Mouse (Mus musculus) thymus, postnatal 4 days (tissue): Measurements from ENCODE around the gene Gm11020.
"Not testable (repeated sequence)": the region's sequence is repeated elsewhere in the genome, so short reads cannot be mapped to it uniquely, and the experiment has no call there.

Experiments
- DNase-seq: peaks from one replicate; pipeline ENCODE4 v3.0.0; 2021

Gm11020 gene

DNA sequence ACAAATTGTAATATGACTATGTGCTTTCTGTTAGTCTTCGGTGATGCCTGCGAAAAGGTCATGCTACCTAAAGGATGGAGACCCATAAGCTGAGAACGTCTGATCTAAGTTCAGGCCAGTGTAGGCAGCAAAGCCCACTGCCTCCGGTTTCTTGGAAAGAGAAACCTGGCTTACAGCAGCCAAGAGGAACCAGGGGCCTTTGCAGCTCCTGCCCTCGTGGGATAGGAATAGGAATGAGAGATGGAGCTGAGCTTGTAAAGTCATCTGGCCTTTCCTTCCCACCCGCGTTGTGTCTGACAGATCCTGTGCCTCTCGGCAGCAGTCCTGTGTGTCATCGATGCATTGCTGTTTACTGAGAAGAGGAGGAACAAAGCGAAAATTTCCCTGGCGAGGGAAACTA, at the start of gene Gm11020:
Gene Gm11020 (plus strand): TSS at position 301 of the 400 bp plus-strand sequence.
- DNase-seq, result not testable (repeated sequence)

DNA sequence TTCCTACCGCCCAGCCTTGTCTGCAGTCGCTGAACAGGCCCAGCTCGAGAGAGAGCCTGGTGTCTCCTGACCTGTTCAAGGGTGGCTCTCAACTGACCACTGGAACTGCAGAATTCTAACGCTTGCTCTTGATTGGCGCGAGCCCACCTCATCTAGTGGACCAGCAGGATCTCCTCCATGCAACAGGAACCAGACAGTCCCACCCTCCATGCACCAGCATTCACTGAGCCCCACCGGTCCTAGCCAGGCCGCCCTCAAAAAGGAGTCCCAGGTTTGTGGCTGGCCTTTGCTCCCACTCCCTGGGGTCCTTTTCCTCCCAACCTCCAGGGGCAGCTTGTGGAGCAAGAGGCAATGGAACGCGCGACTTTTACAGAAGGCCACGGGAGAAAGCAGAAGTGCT, 28.3 kb upstream of the Gm11020 start, which contains the start of gene Cmtm2a:
Gene Cmtm2a (minus strand): TSS at position 101 of the 400 bp plus-strand sequence.
- not testable (repeated sequence) for DNase-seq

DNA sequence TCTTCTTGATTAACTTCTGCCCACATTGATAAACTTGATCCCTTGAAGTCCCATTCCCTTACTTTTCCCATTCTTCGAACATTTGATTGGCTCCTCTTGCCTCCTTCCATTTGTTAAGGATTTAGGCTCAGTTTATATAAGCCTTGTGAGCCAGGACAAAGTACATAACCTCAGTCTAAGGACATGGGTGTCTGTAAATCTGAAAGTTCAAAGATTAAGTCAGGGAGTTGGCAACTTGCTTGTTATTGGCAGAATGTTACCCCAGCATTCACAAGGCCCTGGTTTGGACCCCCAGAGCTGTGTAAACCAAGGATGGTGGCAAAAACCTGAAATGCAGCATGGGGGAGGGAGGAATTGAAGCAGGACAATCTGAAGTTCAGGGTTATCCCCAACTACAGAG, 27.0 kb upstream of the Gm11020 start:
- no peak for DNase-seq

DNA sequence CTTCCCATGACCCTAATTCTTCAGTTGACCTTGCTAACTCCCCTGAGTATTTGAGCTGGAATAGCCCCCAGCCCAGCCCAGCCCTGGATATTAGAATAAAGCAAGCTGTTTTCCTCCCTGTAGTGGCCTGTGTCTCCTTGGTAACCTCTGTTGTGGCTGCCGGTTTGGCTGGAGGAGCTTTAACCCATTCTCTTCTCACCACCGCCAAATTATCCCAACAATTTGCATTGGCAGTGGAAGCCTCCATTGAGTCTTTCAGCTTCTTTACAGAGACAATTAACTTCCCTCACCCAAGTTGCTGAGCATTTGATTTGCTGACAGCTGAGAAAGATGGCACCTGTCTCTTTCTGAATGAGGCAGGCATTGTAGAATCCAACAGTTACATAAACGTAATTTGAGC, 19.8 kb upstream of the Gm11020 start:
- DNase-seq, result not testable (repeated sequence)

DNA sequence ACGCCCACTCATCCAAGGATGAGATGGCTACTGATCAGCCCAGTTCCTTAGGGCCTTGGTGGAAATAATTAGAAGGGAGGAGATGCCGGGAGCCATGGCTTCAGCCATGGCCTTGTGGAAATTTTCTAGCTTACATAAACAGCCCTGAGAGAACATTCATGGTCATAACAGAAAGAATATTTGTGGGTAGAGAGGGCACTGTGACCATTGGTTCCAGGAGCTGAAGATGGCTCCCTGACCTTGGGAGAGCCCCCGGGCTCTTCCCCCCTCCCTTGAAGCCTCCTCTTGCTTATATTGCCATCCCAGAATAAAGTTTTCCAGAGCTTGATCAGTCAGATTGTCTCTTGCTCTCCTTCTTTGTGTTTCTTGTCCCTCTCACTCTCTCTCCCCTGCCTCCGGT, 18.8 kb upstream of the Gm11020 start:
- not testable (repeated sequence) for DNase-seq

DNA sequence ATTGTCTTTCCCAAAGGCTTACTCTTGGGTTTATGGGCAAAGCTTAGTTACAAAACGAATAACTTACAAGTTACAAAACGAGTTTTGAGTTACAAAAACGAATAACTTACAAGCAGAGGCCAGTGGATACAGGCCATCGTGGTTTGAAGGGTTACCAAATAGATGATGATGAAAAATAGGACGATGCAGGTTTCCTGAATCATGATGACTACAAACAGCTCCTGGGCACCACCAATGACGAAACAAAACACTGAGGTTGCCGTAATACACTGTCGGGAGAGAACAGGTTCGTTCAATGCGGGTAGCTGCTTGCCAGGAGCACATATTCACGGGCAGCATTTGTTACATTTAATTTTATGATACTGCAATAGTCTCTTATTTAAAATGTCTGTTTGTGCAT, 16.4 kb upstream of the Gm11020 start:
- DNase-seq, result no peak

DNA sequence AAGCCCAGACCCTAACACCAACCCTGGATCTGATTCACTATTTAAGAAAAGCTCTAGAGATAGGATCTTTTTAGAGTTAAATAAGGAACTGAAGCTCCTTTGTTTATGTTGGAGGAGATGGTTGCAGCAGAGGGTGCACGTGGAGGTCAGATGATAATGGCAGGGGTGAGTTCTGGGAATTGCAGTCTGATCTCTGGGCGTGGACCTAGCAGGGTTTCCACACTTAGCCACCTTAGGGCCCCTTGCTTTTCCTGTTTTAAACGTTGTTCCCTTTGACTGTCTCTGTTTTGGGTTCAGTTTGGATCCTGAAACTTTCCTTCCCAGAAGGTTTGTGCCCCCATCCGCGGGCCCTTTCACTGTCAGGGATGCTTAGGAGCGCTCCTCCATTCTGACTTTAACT, 13.0 kb upstream of the Gm11020 start:
- DNase-seq, result not testable (repeated sequence)

DNA sequence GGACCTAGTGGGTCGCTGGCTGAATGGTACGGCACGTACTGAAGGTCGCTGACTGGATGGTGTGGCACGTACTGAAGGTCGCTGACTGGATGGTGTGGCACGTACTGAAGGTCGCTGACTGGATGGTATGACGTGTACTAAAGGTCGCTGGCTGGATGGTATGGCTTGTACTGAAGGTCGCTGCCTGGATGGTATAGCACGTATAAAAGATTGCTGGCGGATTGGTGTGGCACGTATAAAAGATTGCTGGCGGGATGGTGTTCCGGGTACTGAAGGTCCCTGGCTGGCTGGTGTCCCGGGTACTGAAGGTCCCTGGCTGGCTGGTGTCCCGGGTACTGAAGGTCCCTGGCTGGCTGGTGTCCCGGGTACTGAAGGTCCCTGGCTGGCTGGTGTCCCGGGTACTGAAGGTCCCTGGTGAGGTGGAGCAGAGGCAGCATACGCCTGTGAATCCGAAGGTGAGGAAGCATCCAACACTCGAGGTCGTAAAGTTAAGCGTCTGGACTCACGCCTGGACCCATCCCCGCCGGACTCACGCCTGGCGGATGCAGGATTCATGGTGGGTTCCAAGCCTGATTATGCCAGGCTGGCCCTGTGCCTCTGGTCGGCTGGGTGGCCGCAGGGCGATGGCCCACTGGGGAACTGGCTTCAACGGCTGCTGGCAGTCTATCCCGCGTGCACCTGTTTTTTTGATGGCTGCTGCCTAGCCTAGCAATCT, 11.8 kb upstream of the Gm11020 start, which contains the start of the genes Gm45711 and Cmtm1:
Gene Gm45711 (minus strand): TSS at position 641 of the 715 bp plus-strand sequence.
Gene Cmtm1 (minus strand): TSS at position 705 of the 715 bp plus-strand sequence.
- not testable (repeated sequence) for DNase-seq

DNA sequence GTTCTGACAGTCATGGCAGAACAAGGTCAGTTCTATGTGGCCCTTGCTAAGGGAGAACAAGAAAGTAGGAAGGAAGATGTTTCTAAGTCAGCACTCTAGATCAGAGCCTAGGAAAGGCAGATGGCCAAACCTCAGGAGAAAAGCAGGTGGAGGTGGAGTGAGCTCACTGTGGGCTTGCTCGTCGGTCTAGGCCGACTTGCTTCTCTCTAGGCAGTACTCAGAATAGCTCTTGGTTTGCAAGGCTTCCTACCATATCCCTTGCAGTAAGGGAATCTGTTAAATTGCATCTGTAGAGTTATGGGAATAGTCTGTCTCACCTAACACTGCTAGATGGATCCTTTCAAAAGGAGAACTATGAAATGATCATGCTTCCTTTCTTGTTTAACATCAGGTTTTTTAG, 9.3 kb upstream of the Gm11020 start:
- not testable (repeated sequence) for DNase-seq

DNA sequence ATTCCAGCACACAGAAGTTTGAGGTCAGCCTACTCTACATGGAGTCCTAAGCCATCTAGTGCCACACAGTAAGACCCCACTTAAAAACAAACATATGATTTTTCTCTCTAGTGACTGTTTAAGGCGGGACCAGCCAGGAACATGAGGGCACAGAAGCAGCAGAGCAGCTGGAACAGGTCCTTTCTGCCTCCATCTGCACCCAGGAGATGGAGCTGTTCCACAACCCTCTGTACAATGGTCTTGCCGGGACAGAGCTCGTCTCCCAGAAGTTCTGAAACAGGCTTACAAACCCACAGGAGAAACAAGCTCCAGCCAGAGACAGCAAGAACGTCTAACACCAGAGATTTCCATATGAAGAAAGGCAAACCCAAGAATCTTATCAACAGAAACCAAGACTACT, 8.1 kb upstream of the Gm11020 start:
- no peak for DNase-seq

DNA sequence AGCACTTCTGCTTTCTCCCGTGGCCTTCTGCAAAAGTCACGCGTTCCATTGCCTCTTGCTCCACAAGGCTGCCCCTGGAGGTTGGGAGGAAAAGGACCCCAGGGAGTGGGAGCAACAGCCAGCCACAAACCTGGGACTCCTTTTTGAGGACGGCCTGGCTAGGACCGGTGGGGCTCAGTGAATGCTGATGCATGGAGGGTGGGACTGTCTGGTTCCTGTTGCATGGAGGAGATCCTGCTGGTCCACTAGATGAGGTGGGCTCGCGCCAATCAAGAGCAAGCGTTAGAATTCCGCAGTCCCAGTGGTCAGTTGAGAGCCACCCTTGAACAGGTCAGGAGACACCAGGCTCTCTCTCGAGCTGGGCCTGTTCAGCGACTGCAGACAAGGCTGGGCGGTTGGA, 563 bp downstream of the Gm11020 start, which contains the start of gene Cmtm2b:
Gene Cmtm2b (plus strand): TSS at position 301 of the 400 bp plus-strand sequence.
- DNase-seq, result not testable (repeated sequence)

DNA sequence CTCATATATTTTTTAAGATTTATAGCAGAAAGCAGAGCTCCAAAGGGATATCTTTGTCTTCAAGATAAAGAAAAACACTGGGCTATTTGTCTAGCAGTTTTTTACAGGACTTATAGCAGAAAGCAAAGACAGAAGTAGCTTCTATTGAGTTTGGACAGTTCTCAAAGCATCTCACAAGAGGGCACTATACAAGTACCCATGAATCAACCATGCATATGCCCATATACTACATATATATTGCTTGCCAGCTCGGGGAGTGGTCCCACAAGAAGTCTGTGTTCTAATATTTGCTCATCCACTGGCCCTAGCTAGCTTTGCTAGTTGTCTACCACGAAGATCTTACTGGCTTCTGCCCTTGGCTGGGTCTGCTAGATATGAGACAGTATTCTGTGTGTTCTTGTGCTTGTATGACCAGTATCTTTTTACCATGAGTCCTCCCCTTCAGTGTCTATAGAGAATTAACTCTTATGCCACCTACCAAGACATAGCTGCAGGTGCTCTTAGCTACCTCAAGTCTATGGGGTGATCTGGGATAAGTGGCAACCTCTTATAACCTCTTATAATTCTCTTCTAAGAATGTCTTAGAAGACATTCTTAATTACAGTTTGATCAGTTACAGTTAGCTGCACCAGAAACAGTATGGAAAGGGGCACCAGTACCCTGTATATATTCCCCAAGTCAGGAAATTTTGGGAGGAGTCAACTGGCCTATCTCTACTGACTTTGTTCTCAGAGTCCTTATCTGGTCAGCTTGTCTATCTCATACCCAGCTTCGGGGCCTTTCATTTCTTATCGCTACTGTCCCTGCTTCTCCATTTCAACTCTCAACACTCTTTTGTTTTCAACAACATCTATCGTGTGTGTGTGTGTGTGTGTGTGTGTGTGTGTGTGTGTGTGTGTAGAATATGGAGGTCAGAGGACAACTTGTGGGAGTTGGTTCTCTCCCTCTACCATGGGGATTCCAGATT, 11.6 kb downstream of the Gm11020 start:
- DNase-seq, result no peak

DNA sequence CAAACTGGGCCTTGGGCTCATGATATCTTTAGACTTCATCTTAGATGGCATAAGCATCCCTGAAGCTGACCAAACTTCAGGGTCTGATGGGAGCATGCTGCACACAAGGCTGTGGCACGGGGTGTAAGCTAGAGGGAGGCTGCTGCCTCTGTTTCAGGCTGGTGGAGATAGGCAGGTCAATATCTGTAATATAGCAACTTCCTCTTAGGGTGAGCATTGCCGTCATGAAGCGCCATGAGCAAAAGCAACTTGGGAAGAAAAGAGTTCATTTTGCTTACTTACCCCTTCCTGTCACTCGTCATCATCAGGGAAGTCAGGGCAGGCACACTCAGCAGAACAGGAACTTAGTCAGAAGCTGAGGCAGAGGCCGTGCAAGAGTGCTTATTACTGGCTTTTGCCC, 12.4 kb downstream of the Gm11020 start:
- DNase-seq, result no peak

DNA sequence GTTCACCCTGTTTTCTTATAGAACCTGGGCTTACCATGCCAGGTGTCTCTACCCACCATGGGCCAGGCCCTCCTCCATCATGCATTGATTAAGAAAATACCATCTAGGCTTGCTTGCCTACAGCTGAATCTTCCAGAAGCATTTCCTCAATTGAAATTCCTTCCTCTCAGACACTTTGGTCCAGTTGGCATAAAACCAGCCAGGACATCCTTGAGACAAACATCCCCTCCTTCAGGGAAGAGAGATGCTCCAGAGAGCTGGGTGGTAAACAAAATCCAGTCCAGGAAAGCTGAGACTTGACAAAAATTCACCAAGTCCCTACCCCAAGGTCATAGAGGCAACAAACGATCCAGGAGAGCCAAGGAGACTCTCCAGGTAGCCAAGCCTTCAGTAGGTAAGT, 12.8 kb downstream of the Gm11020 start:
- DNase-seq, result no peak

DNA sequence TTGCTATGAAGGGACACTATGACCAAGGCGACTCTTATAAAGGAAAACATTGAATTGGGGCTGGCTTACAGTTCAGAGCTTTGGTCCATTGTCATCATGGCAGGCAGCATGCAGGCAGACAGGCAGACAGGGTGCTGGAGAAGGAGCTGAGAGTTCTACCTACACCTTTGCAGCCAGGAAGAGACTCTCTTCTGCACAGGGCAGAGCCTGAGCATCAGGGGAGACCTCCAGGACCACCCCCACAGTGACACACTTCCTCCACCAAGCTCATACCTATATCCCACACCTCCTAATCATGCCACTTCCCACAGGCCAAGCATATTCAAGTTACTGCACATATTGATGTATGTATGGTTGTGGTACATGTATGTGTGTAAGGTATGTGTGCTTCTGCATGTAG, 15.4 kb downstream of the Gm11020 start:
- DNase-seq, result no peak

DNA sequence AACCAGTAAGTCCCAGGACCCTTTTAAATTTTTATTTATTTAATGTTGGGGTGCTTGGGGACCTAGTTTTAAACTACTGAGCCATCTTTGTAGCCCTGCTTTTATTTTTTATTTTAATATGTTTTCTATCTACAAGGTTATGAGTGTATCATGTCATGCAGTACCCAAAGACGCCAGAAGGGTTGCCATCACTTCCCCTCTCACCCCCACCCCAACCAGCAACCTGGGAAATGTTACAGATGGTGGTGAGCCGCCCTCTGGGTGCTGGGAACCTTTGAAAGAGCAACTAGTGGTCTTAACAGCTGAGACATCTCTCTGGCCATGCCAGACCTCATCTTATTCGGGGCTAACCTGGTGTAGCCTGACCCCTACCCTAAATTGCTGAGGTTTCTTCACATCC, 16.5 kb downstream of the Gm11020 start:
- peak; percentile 59 for DNase-seq

DNA sequence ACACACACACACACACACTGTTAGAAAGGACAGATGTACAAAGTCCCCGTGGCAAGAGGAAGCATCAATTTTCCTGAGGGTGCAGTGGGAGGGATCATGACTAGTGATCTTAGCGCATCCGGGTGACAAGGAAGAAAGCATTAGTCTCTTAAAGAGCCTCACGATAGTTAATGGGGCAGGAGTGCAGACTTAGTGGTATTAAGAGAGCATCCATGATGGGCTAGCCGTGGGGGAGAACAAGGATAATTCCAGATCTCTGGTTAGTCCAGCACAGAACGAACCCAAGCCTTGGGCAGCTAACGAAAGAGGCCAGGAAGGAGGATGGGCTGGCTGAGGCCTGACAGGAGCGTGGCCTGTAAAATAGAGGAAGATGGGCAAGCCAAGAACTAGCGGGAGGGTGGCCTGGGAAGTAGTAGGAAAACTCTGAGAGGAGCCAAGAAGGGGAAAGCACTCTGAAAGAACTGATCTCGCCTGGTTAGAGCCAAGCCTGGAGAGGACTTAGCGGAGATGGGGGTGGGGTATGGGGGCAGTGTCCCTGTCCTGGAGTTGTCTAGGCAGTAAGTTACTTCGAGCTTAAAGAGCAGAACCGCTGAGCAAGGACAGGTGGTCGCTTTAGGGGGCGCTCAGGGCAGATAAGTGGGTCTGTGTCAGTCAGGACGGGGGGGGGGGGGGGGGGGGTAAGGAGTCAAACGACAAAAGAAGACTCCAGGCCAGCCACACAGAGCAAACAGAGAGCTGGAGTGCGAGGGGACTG, 18.0 kb downstream of the Gm11020 start, which contains the start of gene Cmtm3:
Gene Cmtm3 (plus strand): TSS at position 182 of the 754 bp plus-strand sequence.
- DNase-seq, result no peak

DNA sequence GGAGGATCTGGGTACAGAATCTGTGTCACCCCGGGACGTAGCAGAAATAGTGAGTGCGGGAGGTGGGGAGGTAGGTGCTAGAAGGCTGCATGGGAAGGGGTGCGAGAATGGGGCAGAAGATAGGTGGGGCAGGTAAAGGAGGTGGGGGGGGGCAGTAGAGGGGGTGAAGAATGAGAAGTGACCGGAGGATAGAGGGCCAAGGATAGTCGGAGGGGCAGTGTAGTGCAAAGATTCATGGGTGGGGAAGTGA, 18.5 kb downstream of the Gm11020 start:
- DNase-seq, result no peak

DNA sequence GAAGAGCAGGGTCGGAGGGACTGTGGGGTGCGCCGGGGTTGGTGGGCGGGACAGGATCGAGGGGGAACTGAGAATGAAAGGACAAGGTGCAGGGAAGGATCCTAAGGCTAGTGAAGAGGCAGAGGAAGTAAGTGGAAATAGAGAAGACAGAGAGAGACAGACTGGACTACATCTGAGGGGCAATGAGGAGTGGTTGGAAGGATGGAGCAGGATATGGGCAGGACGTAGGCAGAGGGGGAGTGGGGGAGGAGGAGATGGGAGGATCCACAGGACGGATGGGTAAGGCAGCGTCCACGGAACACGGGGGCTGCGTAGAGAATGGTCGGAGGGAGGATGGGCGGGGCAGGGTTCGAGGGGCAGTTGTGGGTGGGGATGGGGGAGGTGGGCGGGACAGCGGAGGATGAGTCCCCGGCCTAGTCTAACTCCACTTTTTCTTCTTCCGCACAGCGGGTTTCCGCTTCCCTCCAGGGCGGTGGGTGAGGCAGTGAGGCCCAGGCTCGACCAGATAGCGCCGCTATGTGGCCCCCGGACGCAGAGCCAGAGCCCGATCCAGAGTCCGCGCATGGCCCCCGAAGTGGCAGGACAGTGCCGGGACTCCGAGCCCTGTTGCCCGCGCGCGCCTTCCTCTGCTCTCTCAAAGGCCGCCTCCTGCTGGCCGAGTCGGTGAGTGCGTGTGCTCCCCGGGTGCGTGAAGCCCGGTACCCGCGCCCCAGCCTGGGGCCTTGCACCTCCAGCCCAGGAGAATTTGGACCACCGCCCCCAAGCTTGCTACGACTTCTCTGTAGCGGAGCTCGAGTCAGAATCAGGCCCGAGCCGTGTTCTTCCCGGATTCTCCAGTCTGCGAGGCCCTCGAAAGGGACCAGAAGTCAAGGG, 19.1 kb downstream of the Gm11020 start:
- peak; percentile 93 for DNase-seq

DNA sequence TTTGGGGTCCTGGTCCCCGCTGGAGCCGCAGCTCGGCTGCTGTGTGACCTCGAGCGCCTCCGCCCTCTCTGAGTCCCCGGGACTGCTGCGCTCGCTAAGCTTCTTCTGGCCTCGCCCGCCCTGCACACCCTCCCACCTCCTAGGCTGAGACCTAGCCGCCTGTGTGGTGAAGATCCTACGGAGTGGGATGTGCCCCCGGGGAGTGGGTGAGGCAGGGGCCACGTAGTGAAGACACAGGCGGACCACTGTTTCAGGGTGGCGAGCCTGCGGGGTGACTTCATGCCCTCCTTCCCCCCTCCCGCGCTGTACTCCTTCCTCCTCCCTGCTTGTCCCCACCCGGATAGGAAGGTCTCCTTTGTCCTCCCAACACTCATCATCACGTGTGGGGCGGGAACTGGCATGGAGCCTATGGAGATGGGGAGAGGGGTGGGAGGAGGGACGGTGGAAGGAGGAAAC, 19.8 kb downstream of the Gm11020 start:
- no peak for DNase-seq

DNA sequence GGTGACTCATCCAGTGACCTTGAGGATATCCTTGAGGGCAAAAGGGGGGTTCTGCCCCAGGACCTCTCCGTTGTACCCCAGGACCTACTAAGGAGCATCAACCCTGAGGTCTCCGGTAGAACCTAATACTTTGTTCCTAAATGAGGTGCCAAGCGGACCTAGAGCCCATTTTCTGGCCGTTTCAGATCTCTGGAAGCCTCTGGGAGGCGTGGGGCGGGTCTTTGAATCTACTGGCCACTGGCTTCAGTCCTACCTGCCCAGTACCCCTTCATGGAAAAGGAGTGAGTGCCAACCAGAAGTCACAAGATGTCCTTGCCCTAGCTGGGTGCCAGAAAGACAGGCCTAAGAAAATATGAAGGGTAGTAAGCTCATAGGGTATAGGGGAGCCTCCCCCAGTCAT, 20.3 kb downstream of the Gm11020 start:
- DNase-seq, result no peak

DNA sequence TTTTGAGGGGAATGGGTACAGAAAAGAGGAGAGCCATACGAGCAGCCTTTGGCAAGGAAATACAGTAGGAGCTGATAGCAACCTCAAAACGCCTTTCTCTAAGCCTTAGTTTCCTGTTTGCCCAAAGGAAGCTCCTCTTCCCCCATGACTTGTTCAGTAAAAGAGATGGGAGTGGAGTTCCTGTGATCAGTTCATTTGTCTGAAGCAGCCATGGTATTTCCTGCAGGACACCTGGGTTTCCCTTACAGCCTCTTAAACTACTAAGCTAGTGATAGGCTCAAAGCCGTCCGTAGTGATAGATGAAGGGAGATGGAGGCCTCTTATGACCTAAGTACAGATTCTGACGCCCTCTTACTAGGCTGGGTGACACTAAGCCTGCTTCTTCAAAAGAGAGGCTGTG, 21.1 kb downstream of the Gm11020 start:
- DNase-seq, result no peak
